Mouse (Mus musculus): ENCODE measurements around the gene Luc7l.

Gene Luc7l

DNA sequence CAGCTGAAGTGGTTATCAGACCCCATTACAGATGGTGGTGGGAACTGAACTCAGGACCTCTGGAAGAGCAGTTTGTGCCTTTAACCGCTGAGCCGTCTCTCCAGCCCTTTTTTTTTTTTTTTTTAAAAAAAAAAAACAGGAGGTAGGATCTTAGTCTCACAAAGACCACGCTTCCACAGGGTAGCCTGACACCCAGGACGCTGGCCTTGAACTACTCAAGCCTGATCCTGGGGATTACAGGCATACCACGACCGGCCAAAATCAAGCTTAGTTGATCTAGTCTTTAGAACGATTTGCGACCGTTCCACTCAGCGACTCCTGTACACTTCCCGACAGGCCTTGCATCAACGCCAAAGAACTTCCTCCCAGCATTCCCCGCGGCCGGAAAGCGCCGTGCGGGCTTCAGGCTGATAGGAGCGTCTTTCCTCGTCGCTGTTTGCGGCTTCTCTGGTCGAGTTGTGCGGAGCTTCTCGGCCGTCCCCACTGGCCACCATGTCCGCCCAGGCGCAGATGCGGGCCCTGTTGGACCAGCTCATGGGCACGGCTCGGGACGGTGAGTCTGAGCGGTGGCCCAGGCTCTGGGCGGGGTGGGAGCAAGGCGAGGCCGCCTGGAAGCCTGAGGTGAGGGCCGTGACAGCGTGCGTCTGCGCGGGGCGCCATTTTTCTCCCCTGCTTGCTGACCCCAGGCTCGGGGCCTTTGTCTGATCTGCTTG is at the start of gene Luc7l:
TSS of gene Luc7l (plus strand) at position 358 of the 713 bp plus-strand sequence.
- DNase-seq (ENCODE audit: low spot score), result peak; percentile 88

DNA sequence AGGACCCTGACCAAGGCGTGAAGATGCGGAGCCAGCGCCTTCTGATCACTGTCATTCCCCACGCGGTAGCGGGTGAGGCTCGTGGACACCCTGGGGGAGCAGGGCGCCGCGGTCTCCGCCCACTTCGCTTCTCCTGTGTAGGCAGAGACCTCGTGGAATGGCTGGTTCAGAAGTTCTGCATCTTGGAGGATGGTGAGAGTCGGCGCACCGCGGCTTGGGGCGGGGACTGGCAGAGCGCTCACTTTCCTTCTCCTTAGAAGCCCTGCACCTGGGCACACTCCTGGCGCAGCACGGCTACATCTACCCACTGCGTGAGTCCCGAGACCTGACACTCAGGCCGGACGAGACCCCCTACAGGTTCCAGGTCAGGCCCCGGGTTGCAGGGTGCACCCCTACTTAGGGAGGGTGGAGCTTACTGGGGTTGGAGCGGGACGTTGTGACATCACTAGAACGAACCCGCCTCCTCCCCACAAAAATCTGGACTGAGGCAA is 49.3 kb upstream of the Luc7l start:
- DNase-seq (ENCODE audit: low spot score), result no peak

DNA sequence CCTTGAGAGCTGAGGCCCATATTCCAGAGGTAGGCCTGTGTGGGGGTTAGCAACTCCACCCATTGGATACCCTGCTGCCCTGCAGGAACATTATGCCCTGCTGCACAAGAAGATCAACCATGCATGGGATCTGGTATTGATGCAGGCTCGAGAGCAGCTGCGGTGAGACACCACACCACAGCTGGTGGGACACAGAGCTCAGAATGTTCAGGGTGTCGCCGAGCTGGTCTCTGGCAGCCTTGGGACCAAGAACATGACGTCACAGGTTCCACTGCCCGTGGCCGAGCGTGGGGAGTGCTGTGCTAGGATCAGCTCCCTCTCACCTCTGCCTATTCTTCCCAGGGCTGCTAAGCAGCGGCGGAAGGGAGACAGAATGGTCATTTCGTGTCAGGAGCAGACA is 47.9 kb upstream of the Luc7l start:
- no peak for DNase-seq (ENCODE audit: low spot score)

GRCm38 (mm10) chr17:26206392-26206791 is 46.3 kb upstream of the Luc7l start:
- peak; percentile 59 for DNase-seq (ENCODE audit: low spot score)

DNA sequence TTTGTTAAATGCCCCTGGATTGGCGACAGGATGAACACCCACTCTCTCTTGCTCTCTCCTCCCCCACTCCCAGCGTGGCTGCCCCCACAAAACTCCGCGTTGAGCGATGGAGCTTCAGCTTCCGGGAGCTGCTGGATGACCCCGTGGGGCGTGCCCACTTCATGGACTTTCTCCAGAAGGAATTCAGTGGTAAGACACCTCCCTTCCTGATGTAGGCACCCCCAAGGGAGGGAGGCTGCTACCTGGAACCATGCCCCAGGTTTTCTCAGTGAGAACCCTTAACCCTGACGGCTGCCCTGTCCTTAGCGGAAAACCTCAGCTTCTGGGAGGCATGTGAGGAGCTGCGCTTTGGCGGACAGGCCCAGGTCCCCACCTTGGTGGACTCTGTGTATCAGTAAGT is 45.0 kb upstream of the Luc7l start, which contains the start of gene Arhgdig:
TSS of gene Arhgdig (minus strand) at position 101 of the 400 bp plus-strand sequence.
- DNase-seq (ENCODE audit: low spot score), result no peak

- DNase-seq (ENCODE audit: low spot score), result no peak
Observed at GRCm38 (mm10) chr17:26212241-26212640, 40.5 kb upstream of the Luc7l start.

DNA sequence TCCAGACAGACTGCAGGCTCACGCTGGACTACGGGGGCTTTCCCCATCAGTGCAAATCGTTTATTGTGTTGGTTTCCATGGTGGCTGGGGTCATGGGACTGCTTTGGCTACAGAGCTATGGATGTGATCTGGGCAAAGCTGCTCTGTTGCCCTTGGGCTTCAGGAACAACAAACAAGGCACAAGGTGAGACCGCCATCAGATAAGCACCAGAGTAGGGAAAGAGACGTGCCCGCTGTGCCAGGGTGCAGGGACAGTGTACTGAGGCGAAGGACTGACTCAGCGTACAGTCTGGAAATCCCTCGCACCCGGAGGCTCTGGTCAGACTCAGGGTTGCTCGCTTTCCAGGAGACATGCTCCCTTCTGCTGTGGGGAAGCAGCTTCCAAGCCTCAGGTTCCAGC is 40.0 kb upstream of the Luc7l start:
- DNase-seq (ENCODE audit: low spot score), result no peak

DNA sequence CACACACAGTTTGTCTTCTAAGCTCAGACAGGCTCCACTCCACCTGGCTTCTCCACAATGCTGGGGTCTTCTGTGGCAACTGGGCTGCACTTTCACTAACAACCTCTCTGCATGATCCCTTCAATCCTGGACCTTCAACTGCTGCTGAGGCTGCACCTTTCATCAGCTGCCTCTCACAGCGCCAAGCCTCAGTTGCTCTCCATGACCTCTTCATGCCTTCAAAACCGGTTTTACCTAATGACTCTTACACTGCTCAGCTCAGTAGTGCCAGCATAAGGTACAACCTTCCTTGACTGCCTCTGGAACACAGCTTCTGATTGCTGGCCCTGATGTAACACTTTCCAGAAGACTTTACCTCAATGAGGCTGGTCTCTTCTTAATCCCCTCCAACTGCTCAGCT is 31.2 kb upstream of the Luc7l start:
- DNase-seq (ENCODE audit: low spot score), result no peak

DNA sequence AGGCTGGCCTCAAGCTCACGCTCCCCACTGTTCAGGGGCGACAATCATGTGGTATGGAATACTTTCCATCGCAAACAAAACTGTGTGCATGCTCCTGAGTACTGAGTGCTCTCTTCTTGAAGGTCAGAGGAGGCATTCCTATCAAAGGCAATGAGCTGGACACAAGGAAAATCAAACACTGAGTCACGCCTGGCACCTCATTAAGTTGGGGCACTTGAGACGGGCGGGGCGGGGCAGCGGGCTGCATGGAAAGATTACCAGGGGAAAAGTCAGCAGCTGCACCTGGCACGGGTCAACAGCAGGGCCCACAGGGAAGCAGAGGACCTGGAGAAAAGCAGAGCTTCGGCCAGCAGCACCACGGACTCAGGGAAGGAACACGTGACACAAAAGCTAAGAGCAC is 27.5 kb upstream of the Luc7l start:
- no peak for DNase-seq (ENCODE audit: low spot score)

- DNase-seq (ENCODE audit: low spot score), result no peak
Observed at GRCm38 (mm10) chr17:26229776-26230175, 22.9 kb upstream of the Luc7l start.

DNA sequence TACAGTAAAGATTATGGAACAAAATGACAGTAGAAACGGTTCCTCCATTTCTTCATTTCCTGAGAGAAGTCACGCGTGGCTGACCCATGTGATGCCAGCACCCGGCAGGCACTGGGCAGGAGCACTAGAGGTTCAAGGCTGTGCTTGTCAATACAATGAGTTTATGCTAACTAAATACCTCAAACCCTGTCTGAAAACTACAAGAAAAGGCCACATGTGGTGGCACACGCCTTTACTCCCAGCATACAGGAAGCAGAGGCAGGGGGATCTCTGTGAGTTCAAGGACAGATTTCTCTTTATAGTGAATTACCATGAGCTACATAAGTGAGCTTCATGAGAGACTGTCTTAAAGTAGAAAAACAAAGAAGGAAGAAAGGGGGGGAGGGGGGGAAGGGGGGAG is 21.5 kb upstream of the Luc7l start:
- DNase-seq (ENCODE audit: low spot score), result no peak

GRCm38 (mm10) chr17:26232863-26233262 is 19.8 kb upstream of the Luc7l start:
- no peak for DNase-seq (ENCODE audit: low spot score)

DNA sequence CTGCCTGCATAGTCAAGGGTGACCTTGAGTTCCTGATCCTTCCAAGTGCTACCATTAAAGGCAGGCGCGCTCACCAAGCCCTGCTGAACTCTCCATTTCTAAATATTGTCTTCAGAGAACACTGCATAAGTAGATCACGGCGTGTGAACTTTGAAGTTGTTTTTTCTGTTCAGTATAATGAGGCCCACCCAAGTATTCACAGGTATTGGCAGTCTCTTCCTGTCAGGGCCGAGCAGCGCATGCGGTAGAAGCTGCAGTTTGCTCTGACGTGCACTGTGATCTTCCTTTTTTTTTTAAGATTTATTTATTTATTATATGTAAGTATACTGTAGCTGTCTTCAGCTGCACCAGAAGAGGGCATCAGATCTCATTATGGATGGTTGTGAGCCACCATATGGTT is 18.3 kb upstream of the Luc7l start:
- no peak for DNase-seq (ENCODE audit: low spot score)

DNA sequence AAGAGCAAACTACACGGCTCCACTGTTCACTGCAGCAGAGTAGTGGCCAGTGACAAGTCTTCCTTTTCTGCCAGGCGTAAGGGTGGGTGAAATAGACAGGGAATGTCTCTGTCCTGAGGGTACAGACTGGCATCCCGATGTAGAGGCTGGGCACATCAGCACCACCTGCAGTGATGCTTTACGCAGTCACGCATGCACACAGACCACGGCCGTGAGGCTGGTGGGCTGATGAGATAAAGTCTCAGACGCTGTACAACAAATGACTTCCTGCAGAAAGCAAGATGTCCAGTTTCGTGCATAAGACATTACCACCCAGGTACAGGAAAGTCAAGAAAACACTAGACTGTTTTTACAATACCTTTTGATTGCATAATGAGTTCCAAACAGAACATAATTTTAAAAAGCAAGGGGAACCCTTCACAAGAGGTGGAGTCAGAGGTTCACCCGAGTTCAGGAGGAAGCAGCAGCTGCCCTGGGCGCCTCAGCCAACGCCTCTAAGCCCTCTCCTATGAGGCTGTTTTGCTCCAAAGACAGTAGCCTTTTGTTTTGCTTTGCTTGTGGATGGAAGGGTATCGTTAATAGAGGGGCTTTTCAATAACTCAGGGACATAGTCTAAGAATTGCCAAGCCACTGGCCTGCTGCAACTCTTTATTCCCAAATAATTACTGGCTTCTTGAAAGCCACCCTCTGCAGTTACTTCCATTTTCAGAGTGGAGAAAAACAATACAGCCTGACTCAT is 17.4 kb upstream of the Luc7l start:
- no peak for DNase-seq (ENCODE audit: low spot score)

DNA sequence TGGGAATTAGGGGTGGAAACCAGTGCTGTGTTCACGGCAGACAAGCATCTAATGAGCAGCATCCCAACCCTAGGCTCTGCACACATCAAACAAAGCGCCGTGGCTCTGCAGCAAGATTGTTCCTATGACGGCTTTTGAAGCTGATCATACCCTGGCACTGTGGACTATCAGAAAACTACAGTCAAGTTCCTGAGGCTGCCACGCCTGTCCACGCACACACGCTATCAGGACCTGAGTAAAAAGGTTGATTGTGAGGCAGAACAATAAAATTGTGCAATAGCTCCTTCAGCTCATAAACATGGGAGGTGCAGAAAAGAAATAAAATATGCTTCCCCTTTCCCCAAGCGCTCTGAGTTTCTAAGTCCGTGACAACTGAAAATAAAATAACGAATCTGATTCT is 15.0 kb upstream of the Luc7l start:
- DNase-seq (ENCODE audit: low spot score), result no peak

DNA sequence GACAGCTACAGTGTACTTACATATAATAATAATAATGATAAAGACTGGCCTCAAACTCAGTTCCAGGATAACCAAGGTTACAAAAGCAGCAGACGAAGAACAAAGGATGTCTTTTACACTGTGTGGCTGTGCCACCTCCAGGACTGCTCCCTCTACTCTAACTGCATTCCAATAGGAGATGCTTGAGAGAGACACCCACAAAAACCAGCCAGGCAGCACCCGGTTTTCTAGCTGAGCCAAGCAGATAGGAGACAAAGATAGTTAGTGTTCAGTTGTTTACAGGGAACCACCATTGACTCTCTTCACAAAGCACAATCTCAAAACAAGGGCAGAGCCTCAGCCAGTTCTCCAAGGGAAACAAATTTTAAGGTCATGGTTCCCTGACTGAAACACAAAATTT is 13.1 kb upstream of the Luc7l start:
- no peak for DNase-seq (ENCODE audit: low spot score)

DNA sequence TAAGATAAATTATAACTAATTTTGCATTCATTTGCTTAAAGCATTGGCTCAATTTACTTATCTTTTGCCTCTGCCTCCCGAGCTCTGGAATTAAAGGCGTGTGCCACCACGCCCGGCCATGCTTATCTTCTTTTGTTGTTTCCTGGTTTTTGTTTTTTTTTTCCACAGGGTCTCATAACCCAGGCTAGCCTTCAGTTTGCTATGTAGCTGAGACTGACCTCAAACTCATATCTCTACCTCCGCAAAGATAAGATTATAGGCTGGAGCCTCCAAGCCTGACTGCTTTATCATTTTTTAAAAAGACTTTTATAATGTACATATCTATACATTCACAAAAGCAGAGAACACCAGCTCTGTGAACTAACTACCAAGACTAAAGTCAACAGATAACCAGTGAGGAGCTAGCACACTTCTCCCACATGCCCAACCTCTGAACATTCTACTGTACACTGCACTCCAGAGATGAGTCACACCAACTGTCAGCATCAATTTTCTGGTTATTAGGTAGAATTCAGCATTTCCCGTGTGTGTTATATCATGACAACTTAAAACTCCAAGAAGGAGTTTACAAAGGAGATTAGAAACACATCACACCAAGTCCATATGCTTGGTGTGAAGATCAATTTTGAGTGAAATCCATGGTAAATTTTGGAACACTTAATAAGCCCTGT is 12.4 kb upstream of the Luc7l start:
- DNase-seq (ENCODE audit: low spot score), result no peak

- no peak for DNase-seq (ENCODE audit: low spot score)
Observed at GRCm38 (mm10) chr17:26240990-26241389, 11.7 kb upstream of the Luc7l start.

DNA sequence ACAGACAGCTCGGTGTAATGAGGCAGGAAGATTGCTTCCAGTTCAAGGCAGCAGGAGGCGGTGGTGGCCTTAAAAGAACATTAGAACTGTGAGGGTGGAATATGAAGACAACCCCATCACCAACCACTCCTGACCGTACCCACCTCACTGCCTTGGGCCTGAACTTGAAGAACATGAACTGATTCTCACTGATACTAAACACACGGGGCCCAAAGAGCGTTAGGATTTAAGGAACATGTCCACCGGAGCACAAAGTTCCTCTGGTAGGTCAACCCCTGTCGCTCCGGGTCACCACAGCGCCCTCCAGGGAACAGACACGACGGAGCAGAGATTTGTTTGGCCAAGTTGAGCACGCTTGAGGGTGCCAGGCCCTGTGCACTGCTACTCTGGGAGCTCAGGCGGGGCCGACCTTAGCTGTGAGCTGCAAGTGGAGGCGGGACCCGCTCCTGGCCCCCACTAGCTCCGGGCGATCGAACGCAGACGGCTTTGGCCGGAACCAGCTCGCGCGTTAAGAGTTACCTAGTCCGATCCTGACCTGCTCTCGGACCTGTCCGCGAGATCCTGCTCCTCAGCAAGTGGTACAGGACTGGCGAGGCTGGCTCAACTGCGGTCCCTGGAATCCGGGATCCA is 9.1 kb upstream of the Luc7l start:
- peak; percentile 65 for DNase-seq (ENCODE audit: low spot score)

GRCm38 (mm10) chr17:26244101-26244841 is 8.4 kb upstream of the Luc7l start, which contains the start of gene Fam234a:
TSS of gene Fam234a (minus strand) at chr17:26244242.
- DNase-seq (ENCODE audit: low spot score), result peak; percentile 94

- DNase-seq (ENCODE audit: low spot score), result no peak
Observed at GRCm38 (mm10) chr17:26251886-26252538, 684 bp upstream of the Luc7l start.
